Mouse (Mus musculus) megakaryocyte progenitor cell, adult 5-6 weeks (primary cell): ENCODE results near the gene Nutm2. TPM values are rescaled to one million over a fixed set of nuclear protein-coding genes. Genes with fewer than 3 reads are reported as not detected.
"Not testable (repeated sequence)": the region's sequence is repeated elsewhere in the genome, so short reads cannot be mapped to it uniquely, and the experiment has no call there.

Experiments
- ATAC-seq: replicated peaks from 2 replicates; pipeline ENCODE4 v1.8.0; 2016; ENCODE audit warnings: mild to moderate bottlenecking, moderate TSS enrichment, inconsistent platforms; ENCODE audit not compliant: poor library complexity
- total RNA-seq, 2 experiments: library from RNA; stranded (forward) in 1 of 2; stranded (reverse) in 1 of 2; fragments of 157-497, 149-512 nt in 1 of 2; fragments of 200-1000 nt in 1 of 2; gene quantifications; 2 replicates each; pipeline versions ENCODE4 v1.2.3 to v1.2.4; 2015 to 2017

Nutm2 gene
- total RNA-seq (2015) (not detected in 2 replicates), total RNA-seq (2017) (not detected in 2 replicates)

- no peak for ATAC-seq
Measured at GRCm38 (mm10) chr13:50467007-50467406, at the start of gene Nutm2. Gene Nutm2 (plus strand): TSS chr13:50467307.

DNA sequence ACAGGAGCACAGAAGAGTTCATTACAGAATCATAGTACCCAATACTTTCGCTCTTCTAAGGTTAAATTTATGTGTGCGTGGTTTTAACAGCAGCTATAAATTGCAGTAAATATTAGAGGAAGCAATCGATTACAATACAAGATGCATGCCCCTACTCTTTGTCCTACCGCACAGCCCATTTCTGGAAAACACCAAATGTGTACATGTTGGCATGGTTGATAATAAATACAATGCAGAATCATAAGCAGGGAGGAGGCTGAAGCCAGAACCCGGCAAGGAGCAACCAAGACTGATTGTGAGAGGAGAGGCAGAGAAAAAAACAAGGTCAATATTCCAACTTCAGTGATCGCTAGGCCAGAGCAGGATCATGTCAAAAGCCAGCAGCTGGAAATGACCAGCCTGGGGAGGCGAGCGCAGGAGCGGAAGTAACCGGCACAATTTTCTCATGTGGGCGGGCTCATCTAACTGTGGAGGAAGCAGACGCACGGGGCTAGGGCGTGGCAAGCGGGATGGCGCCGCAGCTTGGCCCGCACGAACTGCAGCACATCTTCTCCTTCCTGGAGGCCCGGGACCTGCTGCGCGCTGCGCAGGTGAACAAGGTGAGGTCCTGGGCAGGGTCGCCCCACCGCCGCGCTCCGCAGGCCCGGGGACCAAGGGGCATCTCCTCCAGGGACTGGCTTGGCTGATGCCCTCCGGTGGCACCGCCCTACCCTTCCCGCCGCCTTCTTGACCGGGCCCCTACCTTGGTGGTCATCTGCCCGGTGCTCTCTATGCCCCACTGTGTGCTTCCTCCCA lies 49.5 kb upstream of the Nutm2 start, which contains the start of gene Fbxw17:
Gene Fbxw17, plus strand, starts transcription at position 476 of the 795 bp plus-strand sequence.
- ATAC-seq: peak; percentile 99

GRCm38 (mm10) chr13:50418421-50418820 lies 48.7 kb upstream of the Nutm2 start:
- ATAC-seq: no peak

DNA sequence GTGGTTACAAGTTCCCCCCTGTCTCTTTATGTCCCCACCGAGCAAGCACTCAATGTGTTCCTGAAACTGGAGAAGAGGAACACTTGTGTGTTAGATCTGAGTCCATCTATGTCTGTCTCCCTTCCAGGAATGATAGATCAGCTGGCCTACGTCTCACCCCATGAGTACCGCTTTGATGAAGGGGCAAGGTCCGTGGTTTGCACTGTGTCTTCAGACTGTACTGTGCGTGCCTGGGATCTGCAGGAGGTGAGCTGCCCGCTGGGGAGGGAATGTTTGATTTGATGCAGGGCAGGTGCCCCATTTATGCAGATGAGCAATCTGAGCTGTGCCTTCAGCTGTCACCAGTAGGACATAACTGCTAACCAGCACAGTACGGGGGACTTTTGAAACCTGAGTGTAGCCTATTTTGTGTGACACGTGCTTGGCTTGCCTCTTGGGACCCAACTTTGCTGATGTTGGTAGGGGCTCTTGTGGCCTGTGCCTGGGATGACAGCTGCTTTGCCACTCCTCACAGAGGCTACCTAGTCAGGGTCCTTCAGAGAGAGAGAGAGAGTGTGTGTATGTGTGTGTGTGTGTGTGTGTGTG lies 43.4 kb upstream of the Nutm2 start:
- no peak for ATAC-seq

DNA sequence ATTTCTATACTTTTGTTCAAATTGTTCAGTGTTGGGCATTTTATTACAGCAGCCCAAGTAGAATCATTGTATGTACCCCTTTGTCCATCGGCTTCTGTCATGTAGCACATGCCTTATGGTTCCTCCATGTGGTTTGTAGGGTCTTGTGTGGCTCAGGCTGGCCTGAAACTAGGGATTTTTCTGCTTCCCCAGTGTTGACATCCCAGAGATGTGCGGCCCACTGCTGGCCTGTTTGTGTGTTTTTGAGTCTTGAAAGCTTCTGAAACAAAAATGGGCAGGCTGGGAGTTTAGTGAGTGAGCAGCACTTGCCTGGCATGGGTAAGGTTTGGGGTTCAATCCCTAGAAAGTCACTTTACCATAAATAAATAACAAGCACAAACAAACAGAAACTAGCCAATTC lies 42.6 kb upstream of the Nutm2 start:
- ATAC-seq: no peak

DNA sequence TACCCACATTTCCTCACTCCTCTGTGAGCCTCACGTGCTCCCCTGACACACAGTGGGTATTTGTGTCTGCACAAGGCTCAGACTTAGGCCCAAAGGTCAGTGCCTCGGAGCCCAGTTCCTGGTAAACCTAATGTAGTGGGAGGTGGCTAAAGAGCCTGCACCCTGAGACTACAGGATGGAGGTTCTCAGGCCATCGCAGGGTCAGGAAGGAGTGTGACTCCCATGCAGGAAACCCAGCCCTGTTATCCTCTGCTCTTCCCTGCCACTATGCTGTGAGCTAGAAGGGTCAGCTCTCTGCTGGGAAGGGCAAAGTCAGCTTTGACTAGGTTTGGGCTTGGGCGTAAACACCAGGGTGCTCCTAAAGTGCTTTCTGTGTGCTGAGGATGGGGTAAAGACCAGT lies 40.4 kb upstream of the Nutm2 start:
- ATAC-seq: no peak

DNA sequence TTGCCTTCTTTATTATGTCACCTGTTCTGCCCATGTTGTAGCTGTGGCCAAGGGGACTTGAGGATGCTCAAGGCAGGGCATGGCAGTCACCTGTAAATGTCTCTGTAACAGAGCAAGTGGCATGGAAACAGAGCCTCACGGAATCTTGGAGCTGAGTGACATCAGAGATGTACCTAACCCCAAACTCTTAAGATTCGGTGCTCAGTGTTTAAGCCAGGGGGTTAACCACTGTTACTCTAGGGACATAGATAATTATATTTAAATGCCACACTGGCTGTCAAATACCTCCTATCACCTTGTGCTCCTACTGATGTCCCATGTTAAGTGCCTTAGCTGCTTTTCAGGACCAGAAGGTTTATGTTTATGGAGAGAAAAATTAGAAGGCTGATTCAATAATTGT lies 23.3 kb upstream of the Nutm2 start, which contains the start of gene Gm47429:
Gene Gm47429, minus strand, starts transcription at position 101 of the 400 bp plus-strand sequence.
- no peak for ATAC-seq

DNA sequence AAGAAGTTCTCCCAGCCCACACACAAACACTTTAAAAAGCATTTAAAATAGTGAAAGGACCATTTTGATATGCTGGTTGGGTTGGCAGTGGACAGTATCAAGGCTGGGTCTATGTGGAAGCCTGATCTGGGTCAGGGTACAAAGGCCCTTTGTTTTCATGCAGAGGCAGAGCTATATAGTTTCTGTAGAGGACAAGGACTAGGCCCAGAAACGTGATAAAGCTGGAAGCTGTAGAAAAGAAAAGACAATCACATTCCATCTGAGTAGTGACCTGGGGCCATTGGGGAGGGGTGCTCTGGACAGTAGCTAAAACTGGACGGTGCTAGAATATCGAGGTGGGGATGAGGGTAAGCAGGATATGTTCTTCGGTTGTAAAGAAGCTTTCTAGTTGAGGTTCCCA lies 21.8 kb upstream of the Nutm2 start:
- ATAC-seq: no peak

- ATAC-seq: not testable (repeated sequence)
Measured at GRCm38 (mm10) chr13:50452266-50452665, 14.8 kb upstream of the Nutm2 start.

- no peak for ATAC-seq
Measured at GRCm38 (mm10) chr13:50453426-50453825, 13.7 kb upstream of the Nutm2 start.

DNA sequence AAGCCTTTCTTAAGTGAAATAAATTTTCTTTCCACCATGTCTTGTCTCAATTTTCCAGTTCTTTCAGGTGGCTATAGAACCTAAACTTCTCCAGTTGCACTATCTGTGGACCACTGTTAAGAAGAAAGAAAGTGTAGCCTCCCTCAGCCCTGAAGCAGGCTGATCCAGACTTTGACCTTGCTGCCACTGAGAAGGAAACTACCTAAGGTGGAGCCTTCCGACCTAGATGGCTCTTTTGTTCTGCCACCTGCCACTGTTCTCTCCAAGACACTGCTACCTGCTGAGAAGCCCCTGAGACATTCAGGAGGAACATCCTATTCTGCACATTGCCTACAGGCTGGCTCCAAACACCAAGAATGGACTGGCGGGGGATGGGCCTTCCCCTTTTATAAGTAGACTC lies 6.7 kb upstream of the Nutm2 start:
- not testable (repeated sequence) for ATAC-seq

DNA sequence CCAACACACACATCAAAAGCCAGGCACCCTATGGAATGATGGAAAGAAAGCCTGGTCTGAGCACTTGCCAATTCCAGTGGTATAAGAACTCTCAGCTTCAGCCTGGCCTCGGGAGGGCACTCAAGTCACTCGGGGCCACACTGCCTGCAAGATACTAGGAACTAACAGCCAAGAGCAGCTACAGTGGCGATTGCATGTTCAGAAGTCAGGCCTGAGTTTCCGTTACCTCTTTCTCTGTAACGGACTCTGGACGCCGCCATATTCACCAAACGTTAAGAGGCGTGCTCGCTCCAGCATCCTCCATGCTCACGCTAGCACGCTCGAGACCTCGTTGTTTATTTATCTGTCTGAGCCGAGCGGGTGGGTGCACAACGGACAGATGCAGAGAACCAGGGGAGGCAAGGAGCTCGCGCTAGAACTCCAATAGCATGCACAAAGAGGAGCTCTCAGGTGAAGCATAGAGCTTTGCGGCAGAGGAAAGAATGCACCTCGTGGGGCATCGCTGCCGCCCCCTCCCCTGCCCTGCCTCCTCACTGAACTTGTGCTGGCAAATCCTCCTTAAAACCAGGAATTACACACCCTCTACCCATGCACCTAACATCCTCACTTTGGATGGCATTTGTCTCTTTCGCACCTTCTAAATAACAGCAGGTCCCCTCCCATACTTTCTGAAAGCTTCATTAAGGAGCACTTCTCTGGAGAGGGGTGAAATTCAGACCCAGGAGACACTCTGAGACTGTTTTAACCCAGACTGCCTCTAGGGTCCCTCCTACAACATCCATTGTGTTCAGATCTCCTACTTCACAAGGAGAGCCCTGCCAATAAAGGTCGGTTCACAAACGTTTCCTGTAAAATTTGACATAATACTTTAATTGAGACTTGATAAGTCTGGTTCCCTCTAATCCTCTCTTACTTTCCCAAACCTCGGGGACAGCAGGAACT lies 2.2 kb upstream of the Nutm2 start:
- no peak for ATAC-seq

DNA sequence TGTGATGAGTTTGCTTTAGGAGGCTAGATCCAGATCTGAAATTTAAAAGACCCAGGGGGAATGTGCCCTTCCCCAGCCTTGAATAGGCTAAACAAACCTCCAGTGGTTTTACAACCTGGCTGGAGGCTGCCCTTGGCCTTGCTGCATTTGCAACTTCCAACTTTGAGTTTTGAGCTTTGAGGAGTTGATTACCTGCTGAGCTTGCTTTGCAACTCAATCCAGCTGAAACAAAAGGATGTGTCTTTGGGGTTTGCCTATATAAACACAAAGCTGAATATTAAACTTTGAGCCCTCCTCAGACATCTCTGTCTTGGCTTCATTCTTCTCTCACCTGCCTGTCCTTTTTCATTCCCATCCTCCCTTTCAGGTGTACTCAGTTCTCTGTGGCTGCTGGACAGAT lies 21.4 kb downstream of the Nutm2 start:
- ATAC-seq: not testable (repeated sequence)

- not testable (repeated sequence) for ATAC-seq
Measured at GRCm38 (mm10) chr13:50510470-50511343, 43.6 kb downstream of the Nutm2 start.

Other genes starting within 250 kb of the Nutm2 start
- gene Gm906, start 217.0 kb upstream of the Nutm2 start, total RNA-seq (2015): not detected in 2 replicates
- gene Gm906, start 217.0 kb upstream of the Nutm2 start, total RNA-seq (2017): not detected in 2 replicates
- gene Fbxw17, start 49.4 kb upstream of the Nutm2 start, total RNA-seq (2015): 9.7 and 12.2 TPM in 2 replicates
- gene Fbxw17, start 49.4 kb upstream of the Nutm2 start, total RNA-seq (2017): 7.7 and 13.1 TPM in 2 replicates
- gene Gm47429, start 23.4 kb upstream of the Nutm2 start, total RNA-seq (2015): not detected in 2 replicates
- not detected in 2 replicates for gene Gm47429, start 23.4 kb upstream of the Nutm2 start, total RNA-seq (2017)
- not detected in 2 replicates for gene Gm904, start 175.9 kb downstream of the Nutm2 start, total RNA-seq (2015)
- not detected in 2 replicates for gene Gm904, start 175.9 kb downstream of the Nutm2 start, total RNA-seq (2017)
- gene Gm8765, start 231.0 kb downstream of the Nutm2 start, total RNA-seq (2015): not detected in 2 replicates
- gene Gm8765, start 231.0 kb downstream of the Nutm2 start, total RNA-seq (2017): not detected in 2 replicates